Mouse (Mus musculus) activated CD4-positive, CD25-positive, alpha-beta regulatory T cell (primary cell): Measurements from ENCODE around the gene Extl1. TPM values are rescaled to one million over a fixed set of nuclear protein-coding genes. Genes with fewer than 3 reads are reported as not detected.

ENCODE experiments used
- polyA plus RNA-seq, 2 experiments: library from polyadenylated mRNA; unstranded; fragments of 100-300 nt; shearing (Covaris generic); gene quantifications; one replicate each; pipeline ENCODE4 v1.2.1; 2017

The Extl1 gene
- 1 to 10 TPM in 1 of 2 experiments, under 1 TPM in 1; 0.68 to 1.3 TPM for polyA plus RNA-seq

GRCm38 (mm10) chr4:134383750-134384149 lies at the start of gene Extl1:
Extl1 (minus strand) TSS chr4:134383850.

GRCm38 (mm10) chr4:134395977-134396825 lies 12.6 kb upstream of the Extl1 start, which contains the start of gene Pafah2:
Pafah2 (plus strand) TSS chr4:134396320.

GRCm38 (mm10) chr4:134343071-134344031 lies 40.3 kb downstream of the Extl1 start, which contains the start of gene Slc30a2:
Slc30a2 (plus strand) TSS chr4:134343181.

GRCm38 (mm10) chr4:134314876-134315275 lies 68.8 kb downstream of the Extl1 start, which contains the start of gene Trim63:
Trim63 (plus strand) TSS chr4:134315120.

Other genes starting within 250 kb of the Extl1 start
- gene Cep85, start 196.7 kb downstream of the Extl1 start, polyA plus RNA-seq: 10 to 100 TPM; 56.4 to 68.4 TPM
- not detected for gene Gm7534, start 180.8 kb downstream of the Extl1 start, polyA plus RNA-seq
- gene Catsper4, start 156.5 kb downstream of the Extl1 start, polyA plus RNA-seq: not detected
- under 1 TPM in 1 of 2 experiments, not detected in 1; 0.53 TPM for gene Cnksr1, start 145.5 kb downstream of the Extl1 start, polyA plus RNA-seq
- 1 to 10 TPM; 4.5 to 8.3 TPM for gene E130218I03Rik, start 140.2 kb downstream of the Extl1 start, polyA plus RNA-seq
- gene Zfp593, start 138.3 kb downstream of the Extl1 start, polyA plus RNA-seq: 10 to 100 TPM; 16.5 to 19.2 TPM
- gene Gm30191, start 136.9 kb downstream of the Extl1 start, polyA plus RNA-seq: not detected
- not detected for gene Grrp1, start 129.7 kb downstream of the Extl1 start, polyA plus RNA-seq
- gene Pdik1l, start 96.0 kb downstream of the Extl1 start, polyA plus RNA-seq: 10 to 100 TPM; 21.6 to 22.1 TPM
- gene Trim63, start 68.7 kb downstream of the Extl1 start, polyA plus RNA-seq: not detected
- gene Slc30a2, start 40.7 kb downstream of the Extl1 start, polyA plus RNA-seq: under 1 TPM; 0.39 TPM
- gene Pafah2, start 12.5 kb upstream of the Extl1 start, polyA plus RNA-seq: under 1 TPM; 0.22 to 0.99 TPM
- gene Stmn1, start 84.5 kb upstream of the Extl1 start, polyA plus RNA-seq: 100 to 1,000 TPM; 186 to 210 TPM
- 10 to 100 TPM; 21.1 to 21.6 TPM for gene Paqr7, start 112.8 kb upstream of the Extl1 start, polyA plus RNA-seq
- gene Aunip, start 127.1 kb upstream of the Extl1 start, polyA plus RNA-seq: 1 to 10 TPM; 1.4 to 2.6 TPM
- 100 to 1,000 TPM in 1 of 2 experiments, 10 to 100 TPM in 1; 91.7 to 130 TPM for gene Mtfr1l, start 151.5 kb upstream of the Extl1 start, polyA plus RNA-seq
- gene Selenon, start 168.3 kb upstream of the Extl1 start, polyA plus RNA-seq: 1 to 10 TPM; 1.3 to 3.4 TPM